Mouse (Mus musculus): ENCODE data around the gene Hoxb5.

Gene Hoxb5

DNA sequence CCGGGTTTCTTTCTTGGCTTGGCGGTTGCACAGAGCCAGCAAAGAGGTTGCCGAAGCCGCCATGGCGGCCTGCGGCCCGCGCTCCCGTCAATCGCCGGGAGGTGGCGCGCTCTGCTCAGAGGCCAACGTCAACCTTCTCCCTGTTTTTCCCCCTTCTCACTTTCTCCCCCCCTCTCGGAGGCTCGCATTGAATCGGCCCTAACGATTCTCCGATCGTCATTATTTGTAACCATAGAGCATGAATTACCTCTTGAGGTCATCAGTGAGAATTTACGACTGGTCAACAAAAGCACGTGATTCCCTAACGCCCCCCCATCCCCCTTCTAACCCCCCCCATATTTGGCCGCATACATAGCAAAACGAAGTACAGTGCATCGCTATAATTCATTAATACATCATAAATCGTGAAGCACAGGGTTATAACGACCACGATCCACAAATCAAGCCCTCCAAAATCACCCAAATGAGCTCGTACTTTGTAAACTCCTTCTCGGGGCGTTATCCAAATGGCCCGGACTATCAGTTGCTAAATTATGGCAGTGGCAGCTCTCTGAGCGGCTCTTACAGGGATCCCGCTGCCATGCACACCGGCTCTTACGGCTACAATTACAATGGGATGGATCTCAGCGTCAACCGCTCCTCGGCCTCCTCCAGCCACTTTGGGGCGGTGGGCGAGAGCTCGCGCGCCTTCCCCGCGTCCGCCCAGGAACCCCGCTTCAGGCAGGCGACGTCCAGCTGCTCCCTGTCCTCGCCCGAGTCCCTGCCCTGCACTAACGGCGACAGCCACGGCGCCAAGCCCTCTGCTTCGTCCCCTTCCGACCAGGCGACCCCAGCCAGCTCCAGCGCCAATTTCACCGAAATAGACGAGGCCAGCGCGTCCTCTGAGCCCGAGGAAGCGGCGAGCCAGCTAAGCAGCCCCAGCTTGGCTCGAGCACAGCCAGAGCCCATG, at the start of gene Hoxb5:
Gene Hoxb5, plus strand, starts transcription at position 186 of the 949 bp plus-strand sequence.
- no peak for DNase-seq (ENCODE audit: low spot score)

- no peak for DNase-seq (ENCODE audit: low spot score)
These were observed 48.9 kb upstream of the Hoxb5 start for GRCm38 (mm10) chr11:96254221-96254620.

DNA sequence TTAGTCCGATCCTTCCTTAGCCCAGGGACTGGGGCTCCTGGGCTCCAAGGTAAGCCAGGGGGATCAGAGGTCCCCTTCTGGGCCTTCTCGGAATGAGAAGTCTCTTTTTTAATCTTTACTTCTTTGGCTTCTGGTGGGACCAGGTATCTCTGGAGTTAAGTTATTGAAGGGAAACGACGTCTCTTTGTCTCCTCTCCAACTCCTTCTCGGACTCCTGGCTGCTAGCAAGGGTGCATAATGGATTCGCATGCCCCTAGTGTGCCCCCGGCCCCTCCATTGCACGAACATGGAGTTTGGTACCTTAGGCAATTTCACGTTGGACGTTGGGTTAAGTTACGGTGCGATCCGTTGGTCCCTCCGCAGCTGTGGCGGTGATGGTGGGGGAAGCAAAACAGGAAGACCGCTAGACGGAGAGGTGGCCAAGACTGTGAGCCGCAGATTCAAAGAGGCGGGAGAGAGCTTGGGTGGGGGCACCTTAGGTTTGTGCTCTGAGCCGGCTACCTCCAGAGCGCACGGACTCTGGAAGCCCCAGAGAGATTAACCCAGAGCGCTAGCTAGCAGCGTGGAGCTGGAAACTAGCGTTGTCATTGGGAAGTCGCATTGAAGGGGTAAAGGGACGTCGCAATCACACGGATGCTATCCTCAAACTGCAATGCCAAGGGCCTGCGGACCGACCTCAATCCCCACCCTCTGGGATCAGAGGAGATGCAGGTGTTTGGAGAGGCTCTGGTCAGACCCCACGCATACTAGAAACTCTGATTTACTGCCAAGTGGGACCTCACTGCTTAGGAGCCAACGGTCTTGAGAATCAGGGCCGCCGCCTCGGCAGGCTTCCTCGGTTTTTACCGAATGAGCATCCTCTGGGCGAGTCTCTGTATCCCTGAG, 47.8 kb upstream of the Hoxb5 start:
- DNase-seq (ENCODE audit: low spot score) = no peak

DNA sequence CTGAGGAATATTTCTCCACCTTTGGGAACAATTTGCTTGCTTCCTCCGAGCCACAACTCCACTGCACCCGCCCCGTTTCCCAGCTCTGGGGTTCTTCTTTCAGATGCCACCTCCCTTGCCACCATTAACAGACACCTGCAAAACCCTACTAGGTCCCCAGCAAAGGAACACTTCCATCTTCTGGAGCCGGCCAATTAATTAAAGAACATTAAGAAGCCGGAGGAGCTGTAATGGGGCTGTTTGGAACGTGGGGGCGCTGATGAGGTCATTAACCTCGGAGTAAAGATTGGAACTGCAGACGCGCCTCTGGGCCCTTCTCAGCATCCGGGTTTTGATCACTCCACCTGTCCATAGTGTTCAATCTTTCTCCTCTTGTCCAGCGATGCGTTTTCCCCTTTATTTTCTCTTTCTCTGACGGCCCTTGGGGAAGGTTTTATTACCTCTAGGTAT, 47.1 kb upstream of the Hoxb5 start:
- no peak for DNase-seq (ENCODE audit: low spot score)

DNA sequence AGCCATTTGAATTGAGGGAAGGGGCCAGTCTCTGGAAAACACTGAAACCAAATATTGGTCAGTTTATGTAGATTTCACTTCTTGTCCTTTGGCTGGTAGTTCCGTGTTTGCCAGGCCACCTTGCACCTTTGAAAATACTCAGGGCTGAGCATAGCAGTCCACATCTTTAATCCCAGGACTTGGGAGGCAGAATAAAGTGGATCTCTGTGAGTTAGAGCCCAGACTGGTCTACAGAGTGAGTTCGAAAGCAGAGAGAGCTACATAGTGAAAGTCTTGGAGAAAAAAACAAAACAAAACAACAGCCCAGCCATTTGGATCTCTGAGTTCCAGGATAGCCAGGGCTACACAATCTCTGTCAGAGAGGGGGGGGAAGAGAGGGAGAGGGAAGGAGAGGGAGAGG, 46.0 kb upstream of the Hoxb5 start:
- DNase-seq (ENCODE audit: low spot score) = no peak

DNA sequence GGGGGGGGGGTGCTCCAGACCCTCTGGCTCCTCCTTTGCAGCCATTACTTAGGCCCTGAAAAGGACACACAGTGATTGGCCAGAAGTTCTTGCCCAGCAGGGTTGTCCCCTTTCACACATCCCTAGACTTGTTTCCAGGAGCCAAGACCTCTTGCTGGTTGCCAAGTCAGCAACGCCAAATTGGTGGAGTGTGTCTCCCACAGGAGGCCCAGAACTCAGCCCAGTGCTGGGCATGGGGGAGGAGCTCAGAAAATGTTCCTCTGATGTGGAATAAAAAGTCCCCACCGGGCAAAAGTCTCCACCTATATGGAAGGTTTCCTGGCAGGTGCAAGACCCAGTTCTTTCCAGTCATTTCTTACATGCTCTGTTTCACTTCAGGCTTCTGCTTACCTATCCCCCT, 44.1 kb upstream of the Hoxb5 start:
- no peak for DNase-seq (ENCODE audit: low spot score)

- DNase-seq (ENCODE audit: low spot score) = no peak
These were observed 43.6 kb upstream of the Hoxb5 start for GRCm38 (mm10) chr11:96259511-96259910.

DNA sequence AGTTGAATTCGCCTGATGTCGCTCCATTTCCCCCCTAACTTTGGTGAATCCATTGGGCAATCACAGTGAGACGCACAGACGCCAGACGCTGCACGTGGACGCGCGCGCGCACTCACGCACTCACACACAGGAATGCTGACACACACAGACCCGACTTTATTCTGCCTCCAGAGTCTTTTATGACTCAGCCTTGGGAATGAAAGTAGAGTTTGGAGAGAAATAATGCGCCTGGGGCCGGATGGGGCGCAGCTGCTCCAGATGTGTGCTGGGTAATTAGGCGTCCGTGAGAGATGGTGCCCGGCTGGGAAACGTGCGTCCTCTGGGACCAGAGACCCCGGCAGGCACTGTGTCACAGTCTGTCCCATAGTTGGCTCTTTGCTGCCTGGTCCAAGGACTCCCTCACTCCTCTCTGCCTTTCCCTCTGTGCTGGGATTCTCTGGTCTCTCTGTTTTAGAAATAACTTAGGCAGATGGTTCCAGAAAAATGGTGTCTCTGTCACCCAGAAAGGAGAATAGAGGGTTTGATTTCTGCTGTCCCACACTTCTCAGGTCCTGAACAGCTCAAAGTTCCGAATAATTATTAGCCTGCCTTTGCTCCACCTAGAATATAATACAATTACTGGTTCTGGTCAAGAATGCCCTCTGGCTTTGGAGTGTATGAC, 42.7 kb upstream of the Hoxb5 start:
- DNase-seq (ENCODE audit: low spot score) = no peak

GRCm38 (mm10) chr11:96261323-96261890, 41.7 kb upstream of the Hoxb5 start:
- DNase-seq (ENCODE audit: low spot score) = no peak

GRCm38 (mm10) chr11:96262262-96262830, 40.8 kb upstream of the Hoxb5 start:
- DNase-seq (ENCODE audit: low spot score) = no peak

GRCm38 (mm10) chr11:96263636-96264389, 39.3 kb upstream of the Hoxb5 start:
- no peak for DNase-seq (ENCODE audit: low spot score)

- DNase-seq (ENCODE audit: low spot score) = no peak
These were observed 38.6 kb upstream of the Hoxb5 start for GRCm38 (mm10) chr11:96264390-96265020.

DNA sequence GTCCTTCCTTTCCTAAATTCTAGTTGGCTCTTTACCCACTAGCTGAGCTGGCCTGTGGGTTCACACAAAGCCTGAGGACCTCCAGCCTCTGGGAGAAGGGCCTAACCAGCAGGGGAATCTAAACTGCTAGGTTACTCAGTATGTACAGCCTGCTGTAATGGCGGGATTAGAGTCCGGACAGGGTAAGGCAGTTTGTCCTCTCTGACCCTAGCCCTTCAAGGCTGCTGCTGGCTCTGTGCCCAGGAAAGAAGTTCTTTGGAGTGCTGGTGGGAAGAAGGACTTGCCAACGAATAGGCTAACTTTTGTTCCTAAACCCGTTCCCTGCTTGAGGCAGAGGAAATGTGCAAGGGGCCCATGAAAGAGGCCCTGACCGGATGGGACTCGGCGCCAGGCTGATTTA, 37.2 kb upstream of the Hoxb5 start:
- DNase-seq (ENCODE audit: low spot score) = no peak

- DNase-seq (ENCODE audit: low spot score) = no peak
These were observed 35.9 kb upstream of the Hoxb5 start for GRCm38 (mm10) chr11:96267021-96267920.

GRCm38 (mm10) chr11:96268031-96268745, 34.9 kb upstream of the Hoxb5 start:
- no peak for DNase-seq (ENCODE audit: low spot score)

- DNase-seq (ENCODE audit: low spot score) = no peak
These were observed 33.3 kb upstream of the Hoxb5 start for GRCm38 (mm10) chr11:96269869-96270268.

DNA sequence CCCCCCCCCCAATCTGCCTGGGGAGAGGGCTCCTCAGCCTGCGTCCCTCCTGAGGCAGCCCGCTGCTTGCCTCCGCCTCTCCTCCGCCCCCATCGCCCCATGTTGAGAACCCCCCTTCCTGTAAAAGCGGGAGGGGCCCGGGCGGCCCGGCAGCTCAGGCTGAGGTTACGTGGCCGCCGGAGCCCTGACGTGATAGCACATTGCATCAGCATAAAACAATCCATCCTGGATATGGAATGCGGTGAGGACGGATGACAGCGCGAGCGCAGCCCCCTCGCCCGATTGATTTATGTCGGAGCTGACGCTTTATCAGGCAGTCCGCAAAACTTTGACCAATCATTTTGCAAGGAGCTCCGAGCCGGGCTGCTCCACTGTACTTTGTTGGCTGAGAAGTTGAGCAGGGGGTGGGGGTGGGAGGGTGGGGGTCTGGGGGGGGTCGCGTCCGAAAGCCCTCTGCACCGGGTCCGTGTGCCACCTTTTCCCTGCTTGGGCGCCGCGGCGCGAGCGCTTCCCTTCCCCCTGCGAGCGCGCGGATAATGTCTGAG, 32.1 kb upstream of the Hoxb5 start, which contains the start of gene Hoxb9:
Gene Hoxb9, plus strand, starts transcription at position 462 of the 545 bp plus-strand sequence.
- DNase-seq (ENCODE audit: low spot score) = no peak

DNA sequence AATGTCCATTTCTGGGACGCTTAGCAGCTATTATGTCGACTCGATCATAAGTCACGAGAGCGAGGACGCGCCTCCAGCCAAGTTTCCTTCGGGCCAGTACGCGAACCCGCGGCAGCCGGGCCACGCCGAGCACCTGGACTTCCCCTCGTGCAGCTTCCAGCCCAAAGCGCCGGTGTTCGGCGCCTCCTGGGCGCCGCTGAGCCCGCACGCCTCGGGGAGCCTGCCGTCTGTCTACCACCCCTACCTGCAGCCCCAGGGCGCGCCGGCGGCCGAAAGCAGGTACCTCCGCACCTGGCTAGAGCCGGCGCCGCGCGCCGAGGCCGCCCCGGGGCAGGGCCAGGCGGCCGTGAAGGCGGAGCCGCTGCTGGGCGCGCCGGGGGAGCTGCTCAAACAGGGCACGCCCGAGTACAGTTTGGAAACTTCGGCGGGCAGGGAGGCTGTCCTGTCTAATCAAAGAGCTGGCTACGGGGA, 31.6 kb upstream of the Hoxb5 start:
- DNase-seq (ENCODE audit: low spot score) = no peak
